ENCODE assay signal across 8 mouse cellular contexts in the genomic region with DNA sequence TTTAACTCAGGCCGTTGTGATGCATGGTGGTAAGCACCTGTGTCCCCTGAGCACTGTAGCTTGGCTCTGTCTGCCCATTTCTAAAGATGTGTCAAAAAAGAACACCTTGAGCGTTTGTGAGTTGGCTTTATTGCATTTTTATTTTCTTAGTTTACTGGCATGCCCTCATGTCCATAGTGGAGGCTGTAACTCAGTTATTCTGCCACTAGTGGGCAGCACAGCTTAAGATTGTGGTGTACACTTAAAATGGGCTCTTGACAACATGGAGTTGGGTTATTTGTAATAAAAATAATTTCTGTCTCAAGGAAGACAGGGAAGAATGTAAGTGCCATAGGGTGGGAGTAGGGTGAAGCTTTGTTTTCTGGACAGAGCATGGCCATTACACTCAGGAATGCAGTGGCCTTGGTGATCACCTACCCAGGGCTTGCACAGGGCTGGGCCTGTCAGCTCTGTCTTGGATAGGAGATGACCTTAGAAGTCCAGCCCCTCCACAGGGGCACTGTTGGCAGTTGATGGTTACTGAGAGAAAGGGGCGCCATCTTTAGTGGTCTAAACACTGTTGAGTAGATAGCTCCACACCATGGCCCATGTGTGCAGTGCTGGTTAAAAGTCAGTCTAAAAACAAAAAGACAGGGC. TPM values are rescaled to one million over a fixed set of nuclear protein-coding genes. Genes with fewer than 3 reads are reported as not detected.
DNase-seq lines count a peak whose midpoint lies in the region; ATAC-seq and TF ChIP-seq lines count a peak whose summit lies in the region.

No protein-coding gene starts in this region.

- no peaks in the 10 kb centered on the region for H3K27me3 ChIP-seq in forebrain, embryonic 14.5 days (replicated peaks; ENCODE audit: control insufficient read depth, insufficient read depth, low read length)
- no peaks in the 10 kb centered on the region for H3K27me3 ChIP-seq in forebrain, embryonic 10.5 days (ENCODE audit: poor library complexity, severe bottlenecking)
- no peaks in the 10 kb centered on the region for H3K27me3 ChIP-seq in midbrain, postnatal 0 days (ENCODE audit: insufficient read depth, low read length)
- no peaks in the 10 kb centered on the region for H3K27me3 ChIP-seq in midbrain, embryonic 13.5 days
- H3K27me3 ChIP-seq in embryonic facial prominence, embryonic 15.5 days = no peaks in the 10 kb centered on the region

- 90% methylated on average over 3 of the region's 3 CpGs for WGBS in forebrain, embryonic 14.5 days
- WGBS in forebrain, embryonic 10.5 days = 92% methylated on average over 3 of the region's 3 CpGs
- 84% methylated on average over 3 of the region's 3 CpGs for WGBS in midbrain, postnatal 0 days
- 88% methylated on average over 3 of the region's 3 CpGs for WGBS in midbrain, embryonic 13.5 days
- WGBS in embryonic facial prominence, embryonic 15.5 days = 90% methylated on average over 3 of the region's 3 CpGs

- H3K9ac ChIP-seq in forebrain, embryonic 14.5 days (ENCODE audit: low read length) = no peak overlapping the region
- H3K9ac ChIP-seq in midbrain, postnatal 0 days (replicated peaks; ENCODE audit: low read length, poor library complexity, severe bottlenecking) = no peak overlapping the region
- H3K9ac ChIP-seq in midbrain, embryonic 13.5 days (replicated peaks) = no peak overlapping the region
- H3K9ac ChIP-seq in embryonic facial prominence, embryonic 15.5 days = no peak overlapping the region

- peaks cover 90% of the 10 kb centered on the region for H3K36me3 ChIP-seq in forebrain, embryonic 14.5 days (ENCODE audit: control insufficient read depth, insufficient read depth, low read length)
- peaks cover 98% of the 10 kb centered on the region for H3K36me3 ChIP-seq in forebrain, embryonic 10.5 days (replicated peaks)
- H3K36me3 ChIP-seq in midbrain, postnatal 0 days (ENCODE audit: insufficient read depth, low read length) = peaks cover 60% of the 10 kb centered on the region
- H3K36me3 ChIP-seq in midbrain, embryonic 13.5 days = peaks cover 89% of the 10 kb centered on the region
- H3K36me3 ChIP-seq in embryonic facial prominence, embryonic 15.5 days = peaks cover 79% of the 10 kb centered on the region

- H3K4me3 ChIP-seq in forebrain, embryonic 14.5 days (ENCODE audit: low read depth, low read length) = no peak overlapping the region
- no peak overlapping the region for H3K4me3 ChIP-seq in forebrain, embryonic 10.5 days
- H3K4me3 ChIP-seq in midbrain, postnatal 0 days (ENCODE audit: low read depth, low read length) = no peak overlapping the region
- H3K4me3 ChIP-seq in midbrain, embryonic 13.5 days (replicated peaks) = no peak overlapping the region
- H3K4me3 ChIP-seq in embryonic facial prominence, embryonic 15.5 days (replicated peaks) = no peak overlapping the region

- TF ChIP-seq POLR2A in brain, embryonic 14.5 days (IDR thresholded peaks at IDR 0.05; ENCODE audit: borderline replicate concordance, extremely low read depth, insufficient read depth, insufficient read length, poor library complexity, severe bottlenecking) = no peak

- peak; percentile 80 for TF ChIP-seq CTCF in midbrain, postnatal 0 days (IDR thresholded peaks at IDR 0.05)
- TF ChIP-seq CTCF in brain, embryonic 14.5 days (IDR thresholded peaks at IDR 0.05; ENCODE audit: borderline replicate concordance, extremely low read depth, insufficient read depth, insufficient read length) = peak; percentile 66; the same call in 1 of the 2 replicates

- no peaks in the 10 kb centered on the region for H3K4me1 ChIP-seq in forebrain, embryonic 14.5 days (ENCODE audit: control insufficient read depth, insufficient read depth, low read length)
- no peaks in the 10 kb centered on the region for H3K4me1 ChIP-seq in forebrain, embryonic 10.5 days
- no peaks in the 10 kb centered on the region for H3K4me1 ChIP-seq in midbrain, postnatal 0 days (ENCODE audit: insufficient read depth, low read length)
- no peaks in the 10 kb centered on the region for H3K4me1 ChIP-seq in midbrain, embryonic 13.5 days (replicated peaks)
- no peaks in the 10 kb centered on the region for H3K4me1 ChIP-seq in embryonic facial prominence, embryonic 15.5 days

- no peaks in the 10 kb centered on the region for H3K9me3 ChIP-seq in forebrain, embryonic 14.5 days (replicated peaks; ENCODE audit: control insufficient read depth, low read length)
- no peaks in the 10 kb centered on the region for H3K9me3 ChIP-seq in forebrain, embryonic 10.5 days
- H3K9me3 ChIP-seq in midbrain, postnatal 0 days (ENCODE audit: low read length) = no peaks in the 10 kb centered on the region
- no peaks in the 10 kb centered on the region for H3K9me3 ChIP-seq in midbrain, embryonic 13.5 days
- H3K9me3 ChIP-seq in embryonic facial prominence, embryonic 15.5 days (replicated peaks) = no peaks in the 10 kb centered on the region

- no peak overlapping the region for H3K27ac ChIP-seq in forebrain, embryonic 14.5 days (ENCODE audit: low read depth, low read length)
- no peak overlapping the region for H3K27ac ChIP-seq in forebrain, embryonic 10.5 days
- no peak overlapping the region for H3K27ac ChIP-seq in midbrain, postnatal 0 days (ENCODE audit: low read depth, low read length)
- H3K27ac ChIP-seq in midbrain, embryonic 13.5 days = no peak overlapping the region
- H3K27ac ChIP-seq in embryonic facial prominence, embryonic 15.5 days (replicated peaks) = no peak overlapping the region

- DNase-seq in forebrain, embryonic 14.5 days (ENCODE audit: low spot score) = peak; percentile 74
- no peak for DNase-seq in forebrain, embryonic 10.5 days (ENCODE audit: extremely low spot score, low spot score)
- DNase-seq in midbrain, postnatal 0 days (ENCODE audit: low spot score) = peak; percentile 74
- peak; percentile 66 for DNase-seq in brain, embryonic 14.5 days (ENCODE audit: low read depth)
- peak; percentile 73 for DNase-seq in kidney, postnatal 10 days
- peak; percentile 61 for DNase-seq in naive thymus-derived CD4-positive, alpha-beta T cell, adult 2 months (ENCODE audit: low read depth)

- peak; percentile 34; the same call in 1 of the 2 replicates for ATAC-seq in forebrain, embryonic 14.5 days
- ATAC-seq in midbrain, postnatal 0 days (ENCODE audit: low FRiP score) = peak; percentile 38; the same call in 1 of the 2 replicates
- no peak for ATAC-seq in midbrain, embryonic 13.5 days
- 0 out of 2 replicates have a peak, but pooled peaks have one; percentile 34 for ATAC-seq in embryonic facial prominence, embryonic 15.5 days (ENCODE audit: insufficient number of reproducible peaks, low FRiP score, low TSS enrichment, low read depth)

- no peak overlapping the region for H3K4me2 ChIP-seq in forebrain, embryonic 14.5 days (ENCODE audit: low read length)
- H3K4me2 ChIP-seq in midbrain, postnatal 0 days (ENCODE audit: low read depth, low read length, poor library complexity, severe bottlenecking) = no peak overlapping the region
- H3K4me2 ChIP-seq in midbrain, embryonic 13.5 days (replicated peaks) = no peak overlapping the region
- no peak overlapping the region for H3K4me2 ChIP-seq in embryonic facial prominence, embryonic 15.5 days (replicated peaks)

RNA-seq across cellular contexts. Expression of a gene that starts 27.4 kb away (rescaled TPM):
- polyA plus RNA-seq in forebrain, embryonic 14.5 days (2014; fragmentation: Nextera tagmentation; extraction: Ambion mirVana) = 2.4 and 3.3 TPM in 2 replicates
- polyA plus RNA-seq in forebrain, embryonic 10.5 days (2016; fragmentation: Nextera tagmentation; extraction: Ambion mirVana) = 1.0 and 1.6 TPM in 2 replicates
- total RNA-seq in midbrain, postnatal 0 days (2014; rRNA removed) = 8.6 and 9.7 TPM in 2 replicates
- 3.7 and 4.3 TPM in 2 replicates for polyA plus RNA-seq in midbrain, postnatal 0 days (2015; fragmentation: Nextera tagmentation; extraction: Ambion mirVana)
- 2.2 and 2.7 TPM in 2 replicates for polyA plus RNA-seq in midbrain, embryonic 13.5 days (2015; fragmentation: Nextera tagmentation; extraction: Ambion mirVana)
- 4.5 and 4.6 TPM in 2 replicates for polyA plus RNA-seq in brain, embryonic 14.5 days (2012; rRNA removed)
- 0.77 and 1.1 TPM in 2 replicates for polyA plus RNA-seq in embryonic facial prominence, embryonic 15.5 days (2015; fragmentation: Nextera tagmentation; extraction: Ambion mirVana)
